Mouse (Mus musculus) CD8-positive naive resting alpha-beta T cell, adult 2 months (primary cell): ENCODE results near the gene Cldn34c1.
"Not testable (repeated sequence)": the region's sequence is repeated elsewhere in the genome, so short reads cannot be mapped to it uniquely, and the experiment has no call there.

Experiments used
- DNase-seq, 2 experiments: peaks; one replicate each; pipeline ENCODE4 v3.0.0; 2022; ENCODE audit warnings: low read depth in 2 of 2, low spot score in 2 of 2

Gene Cldn34c1

DNA sequence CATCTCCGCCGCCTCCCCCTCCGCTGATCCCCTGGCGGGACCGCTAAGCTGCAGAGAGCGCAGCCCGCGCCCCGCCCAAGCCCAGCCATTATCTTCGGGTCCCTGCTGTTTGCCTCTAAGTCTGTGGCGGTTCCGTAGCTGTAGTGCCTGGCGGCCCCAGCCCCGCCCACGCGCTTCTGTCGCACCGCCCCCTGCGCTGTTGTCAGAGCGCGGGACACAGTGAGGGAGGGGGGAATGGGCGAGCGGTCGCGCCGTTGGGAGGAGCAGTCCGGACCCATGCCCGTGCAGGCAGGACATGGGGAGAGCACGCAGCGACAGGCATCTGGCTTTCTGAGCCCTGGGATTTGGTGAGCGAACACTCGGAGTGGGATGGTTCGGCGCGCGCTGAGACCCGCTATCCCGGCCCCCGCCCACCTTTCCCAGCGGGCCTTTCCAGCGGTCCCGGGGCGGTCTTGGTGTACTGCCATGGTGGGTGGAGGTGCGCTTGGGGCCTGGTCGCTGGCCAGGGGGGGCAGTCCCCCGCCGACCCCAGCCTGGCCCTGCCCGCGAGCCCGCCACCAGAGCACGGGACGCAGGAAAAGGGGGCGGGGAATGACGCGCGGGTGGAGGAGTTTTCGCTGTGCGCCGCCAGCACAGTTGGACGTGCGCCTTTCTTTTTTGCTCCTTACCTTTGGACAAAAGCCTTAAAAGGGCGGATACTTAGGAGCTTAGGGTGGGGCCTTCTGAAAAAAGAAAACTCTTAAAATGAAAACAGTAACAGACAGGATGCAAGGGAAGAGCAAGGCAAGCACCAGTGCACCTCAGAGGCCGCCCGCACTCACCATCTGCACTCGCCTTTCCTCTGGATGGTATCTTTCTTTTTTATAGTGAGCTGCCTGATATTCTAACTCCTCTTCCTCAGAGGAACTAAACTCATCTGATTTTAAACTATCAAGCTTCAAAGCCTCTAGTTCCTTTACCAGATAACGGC lies at the start of gene Cldn34c1:
Gene Cldn34c1 (plus strand): TSS at position 205 of the 970 bp plus-strand sequence.
- peak; percentile 51 for DNase-seq

DNA sequence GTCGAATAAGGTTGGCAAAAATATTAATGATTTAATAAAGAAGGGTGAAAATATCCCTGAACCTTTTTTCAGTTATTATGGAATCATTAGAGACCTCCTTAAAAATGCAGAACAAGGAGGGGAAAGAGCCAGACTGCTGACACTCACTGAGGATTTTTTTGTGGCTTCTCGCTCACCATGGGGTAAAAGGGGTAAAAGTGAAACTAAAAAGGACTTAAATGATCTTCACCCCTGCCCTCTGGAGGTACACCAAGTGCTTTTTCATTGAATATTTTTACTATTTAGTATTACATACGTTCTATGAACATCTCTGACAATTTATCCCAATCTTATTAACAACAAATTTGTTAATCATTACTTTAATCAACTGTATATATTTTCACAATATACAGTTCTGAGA lies 15.9 kb upstream of the Cldn34c1 start:
- no peak for DNase-seq

DNA sequence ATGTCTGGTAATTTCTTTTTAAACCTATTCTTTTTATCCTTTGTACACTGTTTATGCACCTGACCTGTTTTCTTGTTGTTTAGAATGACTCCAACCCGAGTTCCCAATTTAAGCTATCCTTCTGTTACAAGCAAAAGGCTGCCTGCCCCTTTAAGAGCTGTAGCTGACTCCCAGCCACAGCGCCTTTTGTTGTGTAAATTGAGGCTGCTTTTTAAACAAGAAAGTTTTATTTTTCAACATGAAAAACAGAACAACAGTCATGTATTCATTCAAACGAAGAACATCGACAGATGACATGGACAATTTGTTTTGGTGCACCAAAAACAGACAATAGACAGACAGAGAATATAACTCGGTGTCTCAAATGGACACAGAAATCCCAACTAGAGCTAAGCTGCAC lies 489 bp upstream of the Cldn34c1 start:
- not testable (repeated sequence) for DNase-seq

DNA sequence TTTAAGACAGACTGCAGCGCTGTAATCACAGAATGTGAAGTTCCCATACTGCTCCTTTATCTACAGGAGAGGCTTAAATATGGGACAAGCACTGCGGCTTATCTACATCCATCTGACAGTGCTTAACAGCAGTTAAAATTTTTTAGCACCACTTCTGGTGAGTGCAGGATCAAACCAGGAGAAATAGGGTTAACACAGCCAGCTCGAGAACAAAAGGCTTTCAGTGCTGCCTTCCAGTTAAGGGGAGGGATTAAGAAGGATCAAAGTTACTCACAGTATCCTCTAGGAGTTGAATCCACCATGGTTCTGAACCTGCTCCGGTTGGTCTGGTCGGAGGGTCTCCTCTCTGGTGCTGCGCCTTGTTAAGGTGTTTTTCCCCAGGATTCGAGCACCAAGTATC lies 1.4 kb downstream of the Cldn34c1 start:
- not testable (repeated sequence) for DNase-seq

DNA sequence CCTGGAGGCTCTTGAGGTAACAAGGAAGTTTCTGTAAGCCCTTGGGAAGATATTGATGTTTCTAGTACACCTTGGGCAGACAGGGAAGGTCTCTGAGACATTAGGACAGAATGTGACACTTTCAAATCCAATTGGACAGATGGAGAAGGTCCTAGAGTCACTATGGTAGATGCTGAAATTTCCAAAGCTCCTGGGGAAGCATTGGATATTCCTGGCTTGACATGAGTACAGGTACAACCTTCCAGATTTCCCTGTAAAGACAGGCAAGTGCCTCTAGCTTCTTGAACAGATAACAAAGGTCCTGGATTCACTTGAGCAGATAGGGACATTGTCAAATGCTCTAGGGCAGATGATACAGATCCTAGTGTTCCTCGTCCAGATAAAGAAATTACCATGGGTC lies 119.1 kb downstream of the Cldn34c1 start, which contains the start of gene Srsx:
Gene Srsx (minus strand): TSS at position 101 of the 400 bp plus-strand sequence.
- DNase-seq = not testable (repeated sequence)
